Mouse (Mus musculus): Measurements from ENCODE around the gene Scin.

DNA sequence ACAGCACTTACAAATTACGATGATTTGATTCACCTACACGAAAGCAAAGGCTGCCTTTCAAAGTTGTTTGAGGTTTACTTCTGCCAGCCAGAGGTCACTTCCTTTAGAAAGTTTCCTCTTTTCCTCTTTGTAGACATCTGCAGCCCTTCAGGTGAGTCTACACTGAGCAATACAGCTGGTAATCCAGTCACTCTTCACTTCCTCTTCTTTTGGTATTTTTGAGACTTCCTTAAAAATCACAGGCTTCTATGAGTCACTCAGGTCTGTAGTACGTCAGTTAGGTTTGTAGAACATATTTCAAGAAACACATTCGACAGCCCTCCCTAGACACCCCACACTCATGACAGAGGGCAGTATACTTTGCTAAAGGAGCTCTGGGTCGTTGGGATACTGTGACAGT lies 6.7 kb upstream of the Scin start:
- TF ChIP-seq GATA1 (IDR thresholded peaks at IDR 0.05; ENCODE audit: low read length) (no peak), TAL1 (IDR thresholded peaks at IDR 0.05; ENCODE audit: low read length) (no peak)

Measured in erythroblast, embryonic 14.5 days (primary cell).